Mouse (Mus musculus): ENCODE measurements around the gene Rap1gds1.

- TF ChIP-seq POLR2A (IDR thresholded peaks at IDR 0.05; ENCODE audit: control insufficient read depth, low read depth, low read length), result no peak
- TF ChIP-seq CTCF (IDR thresholded peaks at IDR 0.05; ENCODE audit: control insufficient read depth, insufficient read depth, insufficient replicate concordance, low read depth, low read length), result no peak
Measured at GRCm38 (mm10) chr3:138876418-138876817, 198.6 kb downstream of the Rap1gds1 start.
